Mouse (Mus musculus) myocyte (in vitro differentiated cells): ENCODE results near the gene Vgll4. TPM values are rescaled to one million over a fixed set of nuclear protein-coding genes. Genes with fewer than 3 reads are reported as not detected.

Experiments
- H3K27me3 ChIP-seq: one replicate; pipeline ENCODE4 v1.6.1; 2011; ENCODE audit not compliant: control insufficient read depth, insufficient read depth, insufficient read length
- H3K36me3 ChIP-seq: one replicate; pipeline ENCODE4 v1.6.1; 2011; ENCODE audit not compliant: control insufficient read depth, insufficient read depth
- H3K4me2 ChIP-seq: one replicate; pipeline ENCODE4 v1.6.1; 2011; ENCODE audit warnings: low read depth, control low read depth
- H3K4me3 ChIP-seq: one replicate; pipeline ENCODE4 v1.5.1; 2011; ENCODE audit warnings: mild to moderate bottlenecking, control low read depth, moderate library complexity
- H3K79me2 ChIP-seq: one replicate; pipeline ENCODE4 v1.6.1; 2011; ENCODE audit not compliant: control insufficient read depth, insufficient read depth
- H3ac ChIP-seq: one replicate; pipeline ENCODE4 v1.6.1; 2011; ENCODE audit not compliant: control insufficient read depth, insufficient read length
- CEBPB ChIP-seq: IDR thresholded peaks from 2 replicates; pipeline ENCODE4 v1.6.1; 2011; ENCODE audit warnings: mild to moderate bottlenecking, moderate library complexity; ENCODE audit not compliant: poor library complexity, insufficient read depth, severe bottlenecking
- E2F4 ChIP-seq: IDR thresholded peaks from one replicate; pipeline ENCODE4 v1.6.1; 2011; ENCODE audit warnings: mild to moderate bottlenecking, control low read depth, moderate library complexity; ENCODE audit not compliant: insufficient read depth
- MAX ChIP-seq: IDR thresholded peaks from one replicate; pipeline ENCODE4 v1.6.1; 2011; ENCODE audit warnings: low read depth, mild to moderate bottlenecking, control low read depth
- MYOD1 ChIP-seq, 3 experiments: IDR thresholded peaks; one replicate each; pipeline ENCODE4 v1.6.1; 2011; ENCODE audit warnings: control low read depth in 2 of 3, low read depth in 2 of 3, mild to moderate bottlenecking in 2 of 3, moderate library complexity in 1 of 3; ENCODE audit not compliant: insufficient read length in 2 of 3, control insufficient read depth in 1 of 3
- MYOG ChIP-seq, 3 experiments: IDR thresholded peaks; one replicate each; pipeline ENCODE4 v1.6.1; 2011; ENCODE audit warnings: control low read depth in 2 of 3, low read depth in 2 of 3, mild to moderate bottlenecking in 2 of 3; ENCODE audit not compliant: insufficient read length in 2 of 3, control insufficient read depth in 1 of 3, insufficient read depth in 1 of 3
- POLR2A ChIP-seq: IDR thresholded peaks from one replicate; pipeline ENCODE4 v1.6.1; 2011; ENCODE audit warnings: low read depth, mild to moderate bottlenecking, control low read depth, moderate library complexity; ENCODE audit not compliant: insufficient read length
- POLR2AphosphoS2 ChIP-seq: IDR thresholded peaks from one replicate; pipeline ENCODE4 v1.6.1; 2011; ENCODE audit warnings: low read depth, control low read depth; ENCODE audit not compliant: insufficient read length
- REST ChIP-seq: IDR thresholded peaks from one replicate; pipeline ENCODE4 v1.6.1; 2011; ENCODE audit warnings: mild to moderate bottlenecking, control low read depth, moderate library complexity; ENCODE audit not compliant: insufficient read depth, insufficient read length
- SRF ChIP-seq: IDR thresholded peaks from one replicate; pipeline ENCODE4 v1.6.1; 2011; ENCODE audit warnings: low read depth; ENCODE audit not compliant: control insufficient read depth, insufficient read length
- TCF12 ChIP-seq: IDR thresholded peaks from one replicate; pipeline ENCODE4 v1.6.1; 2011; ENCODE audit warnings: mild to moderate bottlenecking, control low read depth; ENCODE audit not compliant: poor library complexity, insufficient read depth, severe bottlenecking
- TCF3 ChIP-seq: IDR thresholded peaks from one replicate; pipeline ENCODE4 v1.6.1; 2011; ENCODE audit warnings: low read depth, control low read depth; ENCODE audit not compliant: insufficient read length
- USF1 ChIP-seq: IDR thresholded peaks from one replicate; pipeline ENCODE4 v1.6.1; 2011; ENCODE audit warnings: low read depth, mild to moderate bottlenecking, control low read depth, moderate library complexity
- polyA plus RNA-seq: library from polyadenylated mRNA; unstranded; fragments of >200 nt; fragmentation: generic; extraction: Trizol; gene quantifications from one replicate; pipeline ENCODE4 v1.2.1, GENCODE M21; 2012; ENCODE audit warnings: missing spikeins

The Vgll4 gene
- polyA plus RNA-seq, 1 experiment: 21.1 TPM

DNA sequence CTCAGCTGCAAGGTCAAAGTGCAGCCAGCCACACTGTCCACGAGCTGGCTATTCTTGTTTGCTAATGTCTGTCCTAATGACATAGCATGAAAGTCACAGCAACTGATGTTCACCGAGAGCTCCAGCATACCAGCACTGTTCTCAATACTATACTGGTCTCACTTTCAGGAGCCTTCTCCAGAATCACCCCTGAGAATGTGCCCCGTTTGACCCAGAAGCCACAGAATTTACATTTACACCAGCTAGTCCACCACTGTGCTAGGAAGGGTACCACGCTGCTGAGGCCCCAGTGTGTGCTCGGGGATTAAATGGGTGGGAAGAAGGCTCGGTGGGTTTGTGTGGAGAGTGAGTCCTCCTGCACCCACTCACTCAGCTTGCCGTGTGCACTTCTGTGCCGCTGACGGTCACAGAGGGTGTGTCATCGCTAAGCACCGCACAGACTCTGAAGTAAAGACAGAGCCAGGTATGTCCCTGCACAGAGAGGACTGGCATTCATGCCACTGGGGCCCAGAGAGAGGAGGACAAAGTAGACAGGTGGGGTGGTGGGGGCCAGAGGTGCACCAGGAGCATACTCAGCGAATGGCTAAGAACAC is 122.1 kb downstream of the Vgll4 start:
- no peak for TF ChIP-seq POLR2AphosphoS2
- H3K4me3 ChIP-seq: no peak overlapping the region
- H3K36me3 ChIP-seq: no peaks in the 10 kb centered on the region
- H3K27me3 ChIP-seq: no peaks in the 10 kb centered on the region
- H3K79me2 ChIP-seq: no peaks in the 10 kb centered on the region
- H3K4me2 ChIP-seq: no peak overlapping the region
- H3ac ChIP-seq: no peak overlapping the region

DNA sequence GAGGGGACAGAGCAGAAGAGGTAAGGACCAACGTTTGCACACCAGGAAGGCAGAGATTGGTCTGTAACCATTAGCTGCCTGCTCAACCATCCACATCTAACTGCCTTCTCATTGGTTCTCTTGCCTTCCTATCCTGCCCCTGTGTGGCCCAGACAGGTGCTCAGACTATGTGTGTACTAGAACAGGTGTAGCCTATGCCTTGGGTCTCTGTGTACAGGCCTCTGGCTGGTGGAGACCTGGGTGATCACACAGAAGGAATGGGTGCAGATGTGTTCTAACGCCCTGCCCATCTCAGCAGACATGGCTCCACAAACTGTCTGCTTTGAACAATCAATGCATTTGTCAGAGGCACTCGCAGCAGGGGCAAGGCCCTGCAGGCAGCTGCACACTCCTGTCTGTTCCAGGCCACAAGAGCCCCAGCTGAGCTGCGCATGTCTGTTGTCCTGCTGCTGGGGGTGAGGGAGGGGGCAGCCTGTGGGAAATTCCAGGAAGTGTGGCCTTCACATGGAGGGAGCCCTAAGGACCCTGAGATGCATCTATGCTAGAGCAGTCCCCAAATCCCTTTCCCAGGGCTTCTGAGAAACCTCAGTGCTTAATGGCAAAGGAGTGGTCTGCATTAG is 123.5 kb downstream of the Vgll4 start:
- Histone ChIP-seq H3K27me3 (no peaks in the 10 kb centered on the region), H3K36me3 (no peaks in the 10 kb centered on the region), H3ac (no peak overlapping the region), H3K4me2 (no peak overlapping the region), H3K4me3 (no peak overlapping the region), H3K79me2 (no peaks in the 10 kb centered on the region)
- TF ChIP-seq POLR2AphosphoS2 (no peak), MYOG (IDR thresholded peaks at IDR 0.05; ENCODE audit: control insufficient read depth in 1 of 3, insufficient read depth in 1 of 3, insufficient read length in 2 of 3, low read depth in 2 of 3) (peak in 2 of 3 experiments; percentile 66 to 79), MYOD1 (IDR thresholded peaks at IDR 0.05; ENCODE audit: control insufficient read depth in 1 of 3, insufficient read length in 2 of 3, low read depth in 2 of 3) (peak in 2 of 3 experiments; percentile 40 to 54)

DNA sequence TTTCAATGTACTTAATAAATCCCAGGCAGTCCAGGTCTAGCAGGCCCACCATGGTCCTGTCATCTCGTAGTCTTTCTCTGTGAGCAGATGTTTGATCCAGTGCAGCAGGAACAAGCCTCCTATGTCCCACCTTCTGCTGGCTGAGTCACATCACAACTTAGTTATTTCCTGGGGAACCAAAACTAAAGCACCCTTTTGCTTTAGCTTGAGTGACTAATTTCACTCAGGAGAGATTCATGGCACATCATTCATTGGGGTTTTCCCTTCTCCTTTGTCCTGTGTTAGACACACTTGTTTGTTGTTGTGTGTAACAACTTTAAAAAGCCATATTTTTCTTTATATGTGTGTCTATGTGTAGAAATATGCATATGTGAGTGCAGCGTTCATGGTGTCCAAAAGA is 126.9 kb downstream of the Vgll4 start:
- Histone ChIP-seq H3K4me2 (no peak overlapping the region), H3K27me3 (no peaks in the 10 kb centered on the region), H3K4me3 (no peak overlapping the region), H3ac (no peak overlapping the region), H3K36me3 (no peaks in the 10 kb centered on the region), H3K79me2 (no peaks in the 10 kb centered on the region)
- TF ChIP-seq SRF: no peak
- no peak for TF ChIP-seq MYOD1 (IDR thresholded peaks at IDR 0.05; ENCODE audit: control insufficient read depth in 1 of 3, insufficient read length in 2 of 3, low read depth in 2 of 3)

DNA sequence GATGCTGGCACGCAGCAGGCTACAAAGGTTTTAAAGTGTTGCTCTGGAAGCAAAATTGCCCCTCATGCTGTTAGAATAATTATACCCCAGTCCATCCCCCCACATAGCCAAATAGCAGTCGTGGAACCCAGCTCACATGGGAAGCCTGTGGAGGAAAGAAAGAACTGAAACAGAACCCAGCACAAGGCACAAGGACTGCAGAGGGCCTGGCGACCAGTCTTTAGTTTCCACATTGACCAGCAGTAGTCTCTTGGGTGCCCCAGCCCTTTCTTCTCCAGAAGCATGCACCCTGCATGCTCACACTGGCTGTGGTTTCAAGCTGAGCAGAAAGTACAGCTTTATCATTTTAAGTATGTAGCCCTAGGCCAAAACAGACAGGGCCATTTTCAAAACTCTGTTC is 127.7 kb downstream of the Vgll4 start:
- Histone ChIP-seq H3K79me2 (no peaks in the 10 kb centered on the region), H3K4me2 (no peak overlapping the region), H3K4me3 (no peak overlapping the region), H3ac (no peak overlapping the region), H3K36me3 (no peaks in the 10 kb centered on the region), H3K27me3 (no peaks in the 10 kb centered on the region)
- TF ChIP-seq MAX (no peak), MYOD1 (IDR thresholded peaks at IDR 0.05; ENCODE audit: control insufficient read depth in 1 of 3, insufficient read length in 2 of 3, low read depth in 2 of 3) (no peak), REST (no peak), CEBPB (no peak), MYOG (IDR thresholded peaks at IDR 0.05; ENCODE audit: control insufficient read depth in 1 of 3, insufficient read depth in 1 of 3, insufficient read length in 2 of 3, low read depth in 2 of 3) (no peak)

GRCm38 (mm10) chr6:114840012-114840411 is 129.8 kb downstream of the Vgll4 start:
- Histone ChIP-seq H3K36me3 (no peaks in the 10 kb centered on the region), H3K4me3 (no peak overlapping the region), H3K4me2 (peak overlapping the region; percentile 25), H3K79me2 (no peaks in the 10 kb centered on the region), H3K27me3 (no peaks in the 10 kb centered on the region), H3ac (no peak overlapping the region)
- TF ChIP-seq TCF12 (peak; percentile 17), POLR2AphosphoS2 (no peak), MYOG (IDR thresholded peaks at IDR 0.05; ENCODE audit: control insufficient read depth in 1 of 3, insufficient read depth in 1 of 3, insufficient read length in 2 of 3, low read depth in 2 of 3) (peak in 2 of 3 experiments; percentile 33 to 84), CEBPB (no peak), E2F4 (no peak), TCF3 (peak; percentile 29), MAX (no peak), POLR2A (no peak), REST (no peak), USF1 (no peak), MYOD1 (IDR thresholded peaks at IDR 0.05; ENCODE audit: control insufficient read depth in 1 of 3, insufficient read length in 2 of 3, low read depth in 2 of 3) (peak in 2 of 3 experiments; percentile 2 to 79), SRF (no peak)

GRCm38 (mm10) chr6:114838872-114839271 is 130.9 kb downstream of the Vgll4 start:
- H3K4me2 ChIP-seq: no peak overlapping the region
- no peak overlapping the region for H3ac ChIP-seq
- TF ChIP-seq MAX: no peak
- TF ChIP-seq REST: no peak
- peak; percentile 78 for TF ChIP-seq TCF12
- no peak for TF ChIP-seq CEBPB
- no peak for TF ChIP-seq POLR2AphosphoS2
- peak; percentile 94 for TF ChIP-seq TCF3
- TF ChIP-seq MYOD1 (IDR thresholded peaks at IDR 0.05; ENCODE audit: control insufficient read depth in 1 of 3, insufficient read length in 2 of 3, low read depth in 2 of 3): peak; percentile 75 to 98 (median 77)
- TF ChIP-seq USF1: no peak
- peak; percentile 87 to 98 (median 89) for TF ChIP-seq MYOG (IDR thresholded peaks at IDR 0.05; ENCODE audit: control insufficient read depth in 1 of 3, insufficient read depth in 1 of 3, insufficient read length in 2 of 3, low read depth in 2 of 3)
- no peaks in the 10 kb centered on the region for H3K27me3 ChIP-seq
- no peaks in the 10 kb centered on the region for H3K79me2 ChIP-seq
- no peaks in the 10 kb centered on the region for H3K36me3 ChIP-seq
- no peak overlapping the region for H3K4me3 ChIP-seq
